14 mouse cellular contexts compared by ENCODE assay signal in genomic region chr4:151535916-151536450, GRCm38 (mm10).
DNase-seq lines count a peak whose midpoint lies in the region; ATAC-seq lines count a peak whose summit lies in the region.
"Had no signal": no experiment of that assay in that cellular context is flagged by ENCODE, and none has a peak within 500 bp of the region (broad histone marks: within the 10 kb centered on the region; RNA-seq: fewer than 3 reads in every experiment).

No protein-coding gene starts in this region.

- no peak for DNase-seq in midbrain, embryonic 10.5 days (ENCODE audit: low spot score)
- DNase-seq in embryonic facial prominence, embryonic 11.5 days (ENCODE audit: low spot score) = peak; percentile 64
- no peak for DNase-seq in frontal cortex, postnatal 25 days (ENCODE audit: low spot score in 2 of 2)
- no peak for DNase-seq in adrenal gland, adult 18-20 months (ENCODE audit: low spot score in 2 of 2)
- DNase-seq: adrenal gland, postnatal 25 days; cerebellum, adult 11 months; heart, postnatal 36 days; kidney, adult 18-20 months; lung, postnatal 4 days had no signal

- no peak overlapping the region for H3K4me2 ChIP-seq in midbrain, embryonic 16.5 days (ENCODE audit: low read length)
- no peak overlapping the region for H3K4me2 ChIP-seq in embryonic facial prominence, embryonic 11.5 days (ENCODE audit: low read depth, low read length)
- H3K4me2 ChIP-seq in hindbrain, embryonic 13.5 days = no peak overlapping the region
- no peak overlapping the region for H3K4me2 ChIP-seq in neural tube, embryonic 15.5 days

- no peaks in the 10 kb centered on the region for H3K9me3 ChIP-seq in midbrain, embryonic 10.5 days (replicated peaks)
- H3K9me3 ChIP-seq in midbrain, embryonic 16.5 days (replicated peaks; ENCODE audit: control insufficient read depth, low read length, poor library complexity, severe bottlenecking) = no peaks in the 10 kb centered on the region
- no peaks in the 10 kb centered on the region for H3K9me3 ChIP-seq in embryonic facial prominence, embryonic 11.5 days (replicated peaks; ENCODE audit: control insufficient read depth, low read length)
- no peaks in the 10 kb centered on the region for H3K9me3 ChIP-seq in hindbrain, embryonic 13.5 days
- no peaks in the 10 kb centered on the region for H3K9me3 ChIP-seq in neural tube, embryonic 15.5 days (replicated peaks)
- H3K9me3 ChIP-seq: heart, embryonic 10.5 days had no signal

- H3K36me3 ChIP-seq in midbrain, embryonic 10.5 days = no peaks in the 10 kb centered on the region
- no peaks in the 10 kb centered on the region for H3K36me3 ChIP-seq in midbrain, embryonic 16.5 days (ENCODE audit: control insufficient read depth, insufficient read depth, low read length)
- no peaks in the 10 kb centered on the region for H3K36me3 ChIP-seq in embryonic facial prominence, embryonic 11.5 days (replicated peaks; ENCODE audit: control insufficient read depth, insufficient read depth, low read depth, low read length)
- H3K36me3 ChIP-seq in hindbrain, embryonic 13.5 days = no peaks in the 10 kb centered on the region
- no peaks in the 10 kb centered on the region for H3K36me3 ChIP-seq in neural tube, embryonic 15.5 days
- H3K36me3 ChIP-seq: heart, embryonic 10.5 days had no signal

- H3K27me3 ChIP-seq in midbrain, embryonic 10.5 days (ENCODE audit: low read depth, poor library complexity, severe bottlenecking) = 0 out of 2 replicates have a peak, but pooled peaks cover 16% of the 10 kb centered on the region
- no peaks in the 10 kb centered on the region for H3K27me3 ChIP-seq in midbrain, embryonic 16.5 days (ENCODE audit: control insufficient read depth, insufficient read depth, low read depth, low read length)
- no peaks in the 10 kb centered on the region for H3K27me3 ChIP-seq in embryonic facial prominence, embryonic 11.5 days (ENCODE audit: control insufficient read depth, insufficient read depth, low read length)
- no peaks in the 10 kb centered on the region for H3K27me3 ChIP-seq in hindbrain, embryonic 13.5 days
- no peaks in the 10 kb centered on the region for H3K27me3 ChIP-seq in neural tube, embryonic 15.5 days (replicated peaks)

- no peak overlapping the region for H3K9ac ChIP-seq in midbrain, embryonic 16.5 days (ENCODE audit: low read depth, low read length)
- no peak overlapping the region for H3K9ac ChIP-seq in embryonic facial prominence, embryonic 11.5 days (replicated peaks; ENCODE audit: low read length)
- H3K9ac ChIP-seq in hindbrain, embryonic 13.5 days = no peak overlapping the region
- H3K9ac ChIP-seq in neural tube, embryonic 15.5 days (replicated peaks) = no peak overlapping the region
- H3K9ac ChIP-seq: liver, embryonic 14.5 days had no signal

- 73% methylated on average over 9 of the region's 9 CpGs for WGBS in midbrain, embryonic 10.5 days
- 21% methylated on average over 9 of the region's 9 CpGs for WGBS in midbrain, embryonic 16.5 days
- 46% methylated on average over 9 of the region's 9 CpGs for WGBS in embryonic facial prominence, embryonic 11.5 days
- WGBS in hindbrain, embryonic 13.5 days = 49% methylated on average over 9 of the region's 9 CpGs
- 42% methylated on average over 9 of the region's 9 CpGs for WGBS in neural tube, embryonic 15.5 days

- ATAC-seq in midbrain, embryonic 16.5 days = no peak
- no peak for ATAC-seq in embryonic facial prominence, embryonic 11.5 days (replicated peaks; ENCODE audit: insufficient number of reproducible peaks, low FRiP score, low TSS enrichment, low read depth)
- no peak for ATAC-seq in hindbrain, embryonic 13.5 days (ENCODE audit: low FRiP score)
- no peak for ATAC-seq in neural tube, embryonic 15.5 days (ENCODE audit: low FRiP score)

- H3K4me1 ChIP-seq in midbrain, embryonic 10.5 days = peaks cover 54% of the 10 kb centered on the region
- peaks cover 37% of the 10 kb centered on the region for H3K4me1 ChIP-seq in midbrain, embryonic 16.5 days (ENCODE audit: control insufficient read depth, insufficient read depth, low read length)
- no peaks in the 10 kb centered on the region; the same call in 1 of the 2 replicates for H3K4me1 ChIP-seq in embryonic facial prominence, embryonic 11.5 days (ENCODE audit: control insufficient read depth, insufficient read depth, low read length)
- H3K4me1 ChIP-seq in hindbrain, embryonic 13.5 days (replicated peaks) = peaks cover 59% of the 10 kb centered on the region
- peaks cover 57% of the 10 kb centered on the region for H3K4me1 ChIP-seq in neural tube, embryonic 15.5 days

- peak overlapping the region; percentile 38; the same call in 1 of the 2 replicates for H3K27ac ChIP-seq in midbrain, embryonic 10.5 days (replicated peaks)
- no peak overlapping the region for H3K27ac ChIP-seq in midbrain, embryonic 16.5 days (ENCODE audit: low read length)
- no peak overlapping the region for H3K27ac ChIP-seq in embryonic facial prominence, embryonic 11.5 days (replicated peaks; ENCODE audit: low read depth, low read length)
- H3K27ac ChIP-seq in hindbrain, embryonic 13.5 days = peak overlapping the region; percentile 52
- peak overlapping the region; percentile 72 for H3K27ac ChIP-seq in neural tube, embryonic 15.5 days (replicated peaks)
- H3K27ac ChIP-seq: heart, embryonic 10.5 days; liver, embryonic 14.5 days had no signal

- H3K4me3 ChIP-seq in midbrain, embryonic 10.5 days = no peak overlapping the region
- no peak overlapping the region for H3K4me3 ChIP-seq in midbrain, embryonic 16.5 days (ENCODE audit: low read depth, low read length)
- no peak overlapping the region for H3K4me3 ChIP-seq in embryonic facial prominence, embryonic 11.5 days (ENCODE audit: low read depth, low read length)
- no peak overlapping the region for H3K4me3 ChIP-seq in hindbrain, embryonic 13.5 days
- no peak overlapping the region for H3K4me3 ChIP-seq in neural tube, embryonic 15.5 days (replicated peaks)
- H3K4me3 ChIP-seq: heart, embryonic 10.5 days had no signal

Comparison
In these comparisons a context has a peak if more than half of its experiments do, and no peak if none do; other contexts are left out.
1. H3K27ac ChIP-seq: peak in midbrain, embryonic 10.5 days (single experiment), hindbrain, embryonic 13.5 days (single experiment) and neural tube, embryonic 15.5 days (single experiment); none in midbrain, embryonic 16.5 days (single experiment) and embryonic facial prominence, embryonic 11.5 days (single experiment).